Mouse (Mus musculus): ENCODE data around the gene Thrb. TPM values are rescaled to one million over a fixed set of nuclear protein-coding genes. Genes with fewer than 3 reads are reported as not detected.
A peak's percentile ranks its signal among the peaks of the same experiment; 100 is the strongest.

Gene Thrb
- total RNA-seq, 2 experiments from 2014 or later: 48.2 to 71.5 TPM

DNA sequence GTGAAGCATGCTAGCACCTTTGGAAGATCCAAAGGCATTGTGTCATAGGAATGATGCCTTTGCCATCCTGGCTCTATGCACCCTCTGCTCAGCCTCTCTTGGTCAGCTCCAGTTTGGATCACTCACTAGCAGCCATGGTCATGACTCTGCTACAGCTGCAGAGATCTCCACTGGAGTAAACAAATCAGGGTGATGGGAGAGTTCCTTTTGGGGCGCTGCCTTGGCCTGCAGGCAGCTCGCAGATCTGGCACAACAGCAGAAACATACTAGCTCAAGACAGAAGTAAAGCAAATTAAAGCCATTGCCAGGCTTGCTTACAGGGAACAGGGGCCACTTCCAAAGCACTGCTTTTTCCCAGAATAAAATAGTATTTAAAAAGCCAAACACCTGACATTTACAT, 186.6 kb downstream of the Thrb start:
- no peak for DNase-seq (ENCODE audit: extremely low spot score in 1 of 2, low spot score in 2 of 2)
- intact Hi-C loops (cut with DNase I): no loop called here

DNA sequence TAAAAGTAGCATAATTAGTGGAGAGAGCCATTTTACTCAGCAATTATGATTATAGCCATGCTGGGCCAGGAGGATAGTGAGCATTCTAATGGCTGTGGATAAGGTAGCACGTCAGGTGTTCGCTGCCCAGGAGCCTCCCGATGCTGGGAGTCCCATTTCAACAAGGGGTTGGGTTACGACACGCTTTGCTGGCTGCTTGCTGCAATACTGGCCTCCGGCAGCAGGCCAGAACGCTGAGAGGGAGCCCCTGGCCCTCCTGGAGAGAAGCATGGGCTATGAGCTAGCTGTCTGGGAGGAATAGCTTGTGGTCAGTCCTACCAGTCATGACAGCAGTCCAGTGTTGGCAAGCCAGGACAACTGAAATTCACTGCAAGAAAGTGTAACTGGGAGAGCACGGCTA, 187.2 kb downstream of the Thrb start:
- intact Hi-C loops (cut with DNase I): no loop called here
- no peak for DNase-seq (ENCODE audit: extremely low spot score in 1 of 2, low spot score in 2 of 2)

DNA sequence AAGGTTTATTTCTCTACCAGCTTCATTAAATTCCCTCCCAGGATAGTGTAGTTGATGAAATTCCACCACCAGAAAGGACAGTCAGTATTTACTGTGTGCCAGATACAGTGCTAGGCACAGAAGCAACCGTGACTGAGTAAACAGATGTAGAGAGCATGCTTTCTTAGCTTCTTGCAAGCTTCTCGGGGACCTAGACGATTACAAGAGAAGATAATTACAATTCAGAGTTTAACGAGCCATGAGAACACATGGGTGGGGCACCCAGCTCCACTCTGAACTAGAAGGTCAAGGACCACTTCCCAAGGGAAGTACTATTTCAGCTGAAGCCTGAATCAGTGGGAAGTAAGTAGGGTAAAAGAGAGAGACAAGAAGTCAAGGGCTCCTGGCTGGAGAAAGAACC, 190.3 kb downstream of the Thrb start:
- no peak for DNase-seq (ENCODE audit: extremely low spot score in 1 of 2, low spot score in 2 of 2)
- intact Hi-C loops (cut with DNase I): no loop called here

DNA sequence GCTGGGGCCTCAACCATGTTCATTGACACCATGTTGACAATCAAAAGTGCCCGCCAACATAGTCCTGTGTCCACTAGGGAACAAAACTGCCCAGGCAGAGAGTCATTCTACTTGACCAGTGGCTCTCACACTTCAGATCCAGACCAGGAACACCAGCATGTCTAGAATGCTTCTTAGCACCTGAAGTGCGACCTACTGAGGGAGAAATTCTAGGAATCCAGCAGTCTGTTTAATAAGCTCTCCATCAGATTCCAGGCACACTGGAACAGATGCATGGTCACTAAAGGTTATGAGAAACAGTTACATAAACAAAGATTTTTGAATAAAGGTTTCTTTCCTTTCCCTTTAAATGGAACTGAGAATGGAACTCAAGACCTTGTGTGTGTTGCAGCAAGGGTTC, 192.2 kb downstream of the Thrb start:
- intact Hi-C loops (cut with DNase I): no loop called here
- no peak for DNase-seq (ENCODE audit: extremely low spot score in 1 of 2, low spot score in 2 of 2)

DNA sequence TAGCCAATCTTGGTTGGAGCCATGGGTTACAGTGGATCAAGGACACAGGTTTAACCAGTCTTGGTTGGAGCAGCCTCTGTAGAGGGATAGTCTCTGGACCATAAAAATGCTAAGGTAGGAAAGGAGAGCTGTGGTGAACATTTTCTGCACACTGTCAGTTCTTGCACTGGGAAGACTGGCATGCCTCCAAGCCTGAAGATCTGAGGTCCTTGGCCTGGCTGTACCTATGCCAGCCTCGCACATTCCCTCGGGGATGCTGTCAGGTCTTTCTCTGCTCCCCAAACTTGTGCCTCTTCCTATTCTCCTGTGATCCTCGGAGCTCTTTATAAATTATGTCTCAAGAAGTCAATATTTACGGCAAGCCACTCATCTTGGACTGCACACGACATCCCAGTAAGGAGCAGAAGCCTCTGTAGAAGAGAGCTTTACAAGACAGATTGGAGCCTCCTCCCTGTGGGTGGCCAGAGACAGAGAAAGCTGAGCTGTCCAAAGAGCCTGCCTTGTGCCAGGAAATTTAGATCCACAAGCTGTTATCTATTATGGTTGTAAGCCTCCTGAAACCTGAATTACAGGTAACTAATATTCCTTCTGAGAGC, 199.8 kb downstream of the Thrb start:
- intact Hi-C loops (cut with DNase I): no loop called here
- peak in 1 of 2 experiments; percentile 34 for DNase-seq (ENCODE audit: extremely low spot score in 1 of 2, low spot score in 2 of 2)

DNA sequence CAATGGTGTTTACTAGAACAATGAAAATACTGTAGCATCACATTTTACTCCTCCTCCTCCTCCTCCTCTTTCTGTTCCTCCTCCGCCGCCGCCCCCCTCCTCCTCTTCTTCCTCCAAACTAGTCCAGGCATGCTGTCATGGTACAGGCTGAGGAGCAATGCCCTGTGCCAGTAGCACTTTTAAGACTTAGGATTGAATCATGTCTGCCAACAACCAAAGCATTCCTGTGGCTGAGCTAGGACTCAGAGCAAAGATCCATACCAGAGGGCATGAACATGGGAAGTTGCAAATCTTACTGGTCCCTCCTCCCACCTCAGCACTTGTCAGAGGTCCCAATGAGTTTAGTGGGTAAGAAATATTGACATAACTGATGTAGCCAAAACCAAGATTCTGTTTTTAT, 202.6 kb downstream of the Thrb start:
- intact Hi-C loops (cut with DNase I): no loop called here

GRCm38 (mm10) chr14:17863701-17864320, 203.8 kb downstream of the Thrb start:
- intact Hi-C loops (cut with DNase I): no loop called here
- DNase-seq (ENCODE audit: extremely low spot score in 1 of 2, low spot score in 2 of 2): no peak

More for the DNA sequence above, 202.6 kb downstream of the Thrb start:
- DNase-seq (ENCODE audit: extremely low spot score in 1 of 2, low spot score in 2 of 2): no peak

GRCm38 (mm10) chr14:17868326-17868725, 208.3 kb downstream of the Thrb start:
- DNase-seq (ENCODE audit: extremely low spot score in 1 of 2, low spot score in 2 of 2): no peak
- intact Hi-C loops (cut with DNase I): no loop called here

DNA sequence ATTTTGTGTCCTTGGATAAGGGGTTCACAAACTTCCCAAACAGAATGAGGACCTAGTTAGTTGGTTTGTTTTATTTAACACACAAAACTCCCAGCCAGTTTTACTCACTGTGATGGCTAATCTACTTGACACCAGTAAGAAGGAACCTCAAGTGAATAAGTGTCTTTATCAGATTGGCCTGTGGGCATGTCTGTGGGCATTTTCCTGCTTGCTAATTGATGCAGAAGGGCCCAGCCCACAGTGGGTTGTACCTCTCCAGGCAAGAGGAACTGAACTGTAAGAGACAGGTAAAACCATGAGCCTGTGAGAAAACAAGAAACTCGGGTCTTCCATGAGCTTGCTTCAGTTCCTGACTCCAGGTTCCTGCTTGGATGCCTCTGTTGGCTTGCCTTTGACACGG, 215.9 kb downstream of the Thrb start:
- intact Hi-C loops (cut with DNase I): loop anchor here (10.0 kb wide), 1 partner anchor 141 kb away; no protein-coding TSS in a partner anchor
- no peak for DNase-seq (ENCODE audit: extremely low spot score in 1 of 2, low spot score in 2 of 2)

DNA sequence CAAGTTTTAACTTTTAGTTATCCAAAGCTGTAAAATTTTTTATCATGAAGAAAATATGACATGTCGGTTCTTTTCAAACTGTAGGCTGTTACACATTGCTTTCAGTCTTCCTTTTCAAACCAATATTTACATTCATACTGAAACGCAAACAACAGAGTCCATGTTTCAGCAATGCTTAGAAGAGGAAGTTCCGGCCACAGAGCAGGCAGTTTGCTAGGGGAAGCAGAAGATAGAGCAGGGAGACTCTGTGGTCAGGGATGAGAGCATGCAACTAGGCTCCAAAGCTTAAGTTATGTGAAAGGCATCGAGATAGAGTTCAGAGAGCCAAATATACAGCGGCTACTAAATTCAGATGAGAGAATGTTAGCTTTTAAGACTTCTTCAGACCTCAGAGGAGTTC, 219.4 kb downstream of the Thrb start:
- intact Hi-C loops (cut with DNase I): loop anchor here (10.0 kb wide), 1 partner anchor 145 kb away; no protein-coding TSS in a partner anchor
- DNase-seq (ENCODE audit: extremely low spot score in 1 of 2, low spot score in 2 of 2): no peak

- no peak for DNase-seq (ENCODE audit: extremely low spot score in 1 of 2, low spot score in 2 of 2)
- intact Hi-C loops (cut with DNase I): no loop called here
Observed at GRCm38 (mm10) chr14:17884884-17885283, 224.8 kb downstream of the Thrb start.

DNA sequence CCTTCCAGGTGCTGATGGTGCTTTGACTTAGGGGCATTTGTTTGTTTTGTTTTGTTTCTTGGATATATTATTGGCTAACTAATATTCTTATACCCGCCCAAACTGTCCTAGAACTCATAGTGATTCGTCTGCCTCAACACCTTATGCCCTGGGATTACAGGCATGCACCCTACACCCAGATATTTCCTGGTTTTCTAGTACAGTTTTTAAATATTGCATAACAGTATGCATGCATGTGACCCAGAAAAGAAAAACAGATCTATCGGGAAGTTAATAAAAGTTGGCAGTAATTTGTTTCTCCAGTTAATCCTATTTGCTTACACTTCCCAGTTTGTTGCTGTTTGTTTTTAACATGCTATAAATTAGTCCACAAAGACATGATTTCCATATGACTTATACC, 225.3 kb downstream of the Thrb start:
- no peak for DNase-seq (ENCODE audit: extremely low spot score in 1 of 2, low spot score in 2 of 2)
- intact Hi-C loops (cut with DNase I): no loop called here

GRCm38 (mm10) chr14:17894791-17895190, 234.7 kb downstream of the Thrb start:
- intact Hi-C loops (cut with DNase I): no loop called here
- DNase-seq (ENCODE audit: extremely low spot score in 1 of 2, low spot score in 2 of 2): no peak

DNA sequence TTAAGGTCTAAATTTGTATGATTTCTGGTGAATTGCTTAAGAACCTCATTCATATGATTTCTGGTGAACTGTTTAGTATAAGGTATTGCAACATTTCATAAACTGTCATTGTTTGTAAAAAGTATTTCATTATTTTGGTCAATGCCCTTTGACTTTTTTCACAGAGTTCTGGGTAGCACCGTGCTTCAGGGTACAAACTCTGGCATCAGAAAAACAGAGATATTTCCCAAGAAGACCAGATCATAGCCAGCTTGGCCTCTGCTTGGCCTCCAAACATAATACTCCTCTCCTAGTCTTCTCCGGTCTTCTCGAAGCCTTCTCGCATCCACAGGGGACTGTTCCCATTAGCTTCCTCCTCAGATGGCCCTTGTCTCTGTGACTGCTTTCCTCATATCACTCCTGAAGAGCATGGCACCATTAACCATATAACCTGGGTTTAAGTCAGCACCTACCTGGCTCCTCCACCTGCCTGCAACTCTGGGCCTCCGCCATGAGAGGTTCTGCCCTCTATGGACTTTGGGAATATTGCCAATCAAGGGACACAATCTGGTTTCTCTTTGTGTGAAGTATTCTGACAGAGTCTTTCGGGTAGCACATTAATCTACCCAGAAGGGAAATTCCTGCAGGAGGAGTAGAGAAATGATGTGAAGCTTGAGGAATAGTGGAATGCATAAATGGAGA, 239.8 kb downstream of the Thrb start:
- intact Hi-C loops (cut with DNase I): no loop called here
- DNase-seq (ENCODE audit: extremely low spot score in 1 of 2, low spot score in 2 of 2): no peak

- intact Hi-C loops (cut with DNase I): no loop called here
- no peak for DNase-seq (ENCODE audit: extremely low spot score in 1 of 2, low spot score in 2 of 2)
Observed at GRCm38 (mm10) chr14:17900414-17900795, 240.3 kb downstream of the Thrb start.

DNA sequence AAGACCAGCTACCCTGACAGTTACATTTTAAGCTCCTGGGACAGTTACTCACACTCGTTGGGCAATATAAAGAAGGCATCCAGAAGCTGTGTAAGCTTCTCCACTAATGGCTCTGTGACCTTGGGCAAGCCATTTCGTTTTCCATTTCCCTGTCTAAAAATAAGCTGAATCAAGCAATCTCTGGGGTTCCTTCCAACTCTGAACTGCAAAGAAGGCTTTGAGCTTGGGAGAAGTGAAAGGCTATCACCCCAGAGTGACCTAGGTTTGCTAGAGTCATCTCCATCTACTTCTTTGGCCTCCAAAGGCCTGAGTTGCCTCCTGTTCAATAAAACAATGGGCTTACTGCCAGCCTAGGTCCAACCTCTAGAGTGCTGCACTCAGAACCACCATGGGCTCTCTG, 242.4 kb downstream of the Thrb start:
- intact Hi-C loops (cut with DNase I): no loop called here
- no peak for DNase-seq (ENCODE audit: extremely low spot score in 1 of 2, low spot score in 2 of 2)

DNA sequence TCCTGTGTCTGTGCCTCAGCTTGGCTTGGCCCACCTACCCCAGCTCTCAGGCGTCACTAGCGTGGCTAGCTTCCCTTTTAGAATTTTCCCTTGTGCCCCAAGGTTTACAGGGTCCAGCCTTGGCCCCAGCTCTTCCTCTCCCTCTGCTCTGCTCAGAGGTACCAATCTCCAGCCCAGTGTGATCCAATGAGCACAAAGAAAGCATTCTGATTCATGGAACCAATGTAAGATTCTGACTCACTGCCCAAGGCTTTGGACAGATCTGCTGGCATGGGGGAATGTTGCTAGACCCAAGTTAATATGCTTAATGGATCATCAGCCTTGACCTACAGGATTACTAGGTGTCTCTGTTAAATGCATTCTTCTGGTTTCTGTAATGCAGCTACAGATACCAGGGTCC, 243.1 kb downstream of the Thrb start:
- intact Hi-C loops (cut with DNase I): no loop called here
- no peak for DNase-seq (ENCODE audit: extremely low spot score in 1 of 2, low spot score in 2 of 2)

- DNase-seq (ENCODE audit: extremely low spot score in 1 of 2, low spot score in 2 of 2): no peak
- intact Hi-C loops (cut with DNase I): no loop called here
Observed at GRCm38 (mm10) chr14:17904554-17904953, 244.5 kb downstream of the Thrb start.

- intact Hi-C loops (cut with DNase I): no loop called here
- DNase-seq (ENCODE audit: extremely low spot score in 1 of 2, low spot score in 2 of 2): no peak
Observed at GRCm38 (mm10) chr14:17905627-17906026, 245.6 kb downstream of the Thrb start.

DNA sequence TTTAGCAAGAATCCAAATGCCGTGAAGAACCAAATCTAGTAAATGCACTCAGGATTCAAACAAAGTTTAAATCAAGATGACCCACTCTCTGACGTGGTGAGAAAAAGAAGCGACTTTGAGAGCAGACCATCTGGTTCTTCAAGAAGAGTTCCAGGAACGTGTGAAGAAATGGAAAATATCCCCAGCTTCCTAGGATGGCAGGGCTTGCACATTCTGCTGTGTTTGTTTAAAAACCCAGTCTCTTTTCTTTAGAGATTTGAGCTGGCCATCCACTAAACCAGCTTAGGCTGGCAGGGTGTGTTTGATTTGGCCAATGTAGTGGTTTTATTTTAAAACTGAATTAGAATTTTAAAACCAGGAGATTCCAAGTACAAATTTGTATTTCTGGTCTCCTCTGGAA, 246.9 kb downstream of the Thrb start:
- intact Hi-C loops (cut with DNase I): no loop called here
- DNase-seq (ENCODE audit: extremely low spot score in 1 of 2, low spot score in 2 of 2): peak in 1 of 2 experiments; percentile 34

Measured in left cerebral cortex, postnatal 10 days (tissue).